Mouse (Mus musculus) lung, embryonic 14.5 days (tissue): Measurements from ENCODE around the gene Fat3. TPM values are rescaled to one million over a fixed set of nuclear protein-coding genes. Genes with fewer than 3 reads are reported as not detected.

ENCODE experiments used
- ATAC-seq: fragments of 200-750 bp; cut with Nextera tagmentation; 2 replicates; pipeline ENCODE4 v1.8.0; 2017; ENCODE audit warnings: mild to moderate bottlenecking, moderate TSS enrichment, moderate library complexity; ENCODE audit not compliant: insufficient read depth
- DNase-seq: peaks from one replicate; pipeline ENCODE4 v3.0.0-alpha.2; 2015
- H3K27ac ChIP-seq: fragments of 300-500 bp; sonication (generic); 2 replicates; pipeline ENCODE4 v1.5.1; 2014; ENCODE audit warnings: low read depth, mild to moderate bottlenecking, moderate library complexity
- H3K27me3 ChIP-seq: fragments of 300-500 bp; sonication (generic); 2 replicates; pipeline ENCODE4 v1.6.1; 2014; ENCODE audit warnings: low read length, control low read depth; ENCODE audit not compliant: insufficient read depth
- H3K36me3 ChIP-seq: fragments of 300-500 bp; sonication (generic); 2 replicates; pipeline ENCODE4 v1.6.1; 2014; ENCODE audit warnings: control low read depth; ENCODE audit not compliant: insufficient read depth
- H3K4me1 ChIP-seq: fragments of 300-500 bp; sonication (generic); 2 replicates; pipeline ENCODE4 v1.6.1; 2014; ENCODE audit warnings: antibody characterized with exemption, control low read depth; ENCODE audit not compliant: insufficient read depth
- H3K4me2 ChIP-seq: fragments of 300-500 bp; sonication (generic); 2 replicates; pipeline ENCODE4 v1.6.1; 2014; ENCODE audit warnings: mild to moderate bottlenecking
- H3K4me3 ChIP-seq: fragments of 300-500 bp; sonication (generic); 2 replicates; pipeline ENCODE4 v1.5.1; 2014; ENCODE audit warnings: low read depth, low read length
- H3K9ac ChIP-seq: fragments of 300-500 bp; sonication (generic); 2 replicates; pipeline ENCODE4 v1.6.1; 2014
- H3K9me3 ChIP-seq: fragments of 300-500 bp; sonication (generic); 2 replicates; pipeline ENCODE4 v1.6.1; 2016; ENCODE audit warnings: low read depth, low read length, control low read depth
- CTCF ChIP-seq: IDR thresholded peaks from 2 replicates; pipeline ENCODE4 v1.5.1; 2016; ENCODE audit warnings: antibody characterized with exemption, low read depth
- WGBS: fragments of 180-500 bp; shearing (Covaris S2); extraction: QIAGEN DNeasy Blood & Tissue Kit; methylation state at CpG from one replicate; pipeline ENCODE4 v1.1.7; 2014; 5-methylcytosine and 5-hydroxymethylcytosine counted together
- polyA plus RNA-seq: library from polyadenylated mRNA; unstranded; fragments of >200 nt; fragmentation: Nextera tagmentation; extraction: Ambion mirVana; gene quantifications from 2 replicates; pipeline ENCODE4 v1.2.1, GENCODE M21; 2014

Gene Fat3
- polyA plus RNA-seq, 1 experiment from 2014 or later = 1.2 TPM

GRCm38 (mm10) chr9:15869456-15869855 lies 631.6 kb downstream of the Fat3 start:
- no peaks in the 10 kb centered on the region for H3K4me1 ChIP-seq
- H3K9me3 ChIP-seq = no peaks in the 10 kb centered on the region
- H3K27me3 ChIP-seq = peaks cover 4% of the 10 kb centered on the region
- ATAC-seq = no peak
- no peak for DNase-seq
- WGBS = 63% methylated on average over 4 of the region's 4 CpGs
- TF ChIP-seq CTCF = no peak
- no peak overlapping the region for H3K4me2 ChIP-seq
- no peak overlapping the region for H3K27ac ChIP-seq
- H3K36me3 ChIP-seq = no peaks in the 10 kb centered on the region
- no peak overlapping the region for H3K4me3 ChIP-seq
- no peak overlapping the region for H3K9ac ChIP-seq

GRCm38 (mm10) chr9:15866280-15867072 lies 634.6 kb downstream of the Fat3 start:
- Histone ChIP-seq H3K4me2 (no peak overlapping the region), H3K4me1 (no peaks in the 10 kb centered on the region), H3K4me3 (no peak overlapping the region), H3K9ac (no peak overlapping the region), H3K36me3 (no peaks in the 10 kb centered on the region), H3K27me3 (no peaks in the 10 kb centered on the region), H3K27ac (no peak overlapping the region), H3K9me3 (no peaks in the 10 kb centered on the region)
- 69% methylated on average over 10 of the region's 10 CpGs for WGBS
- DNase-seq = no peak
- ATAC-seq = no peak
- no peak for TF ChIP-seq CTCF

- no peak overlapping the region for H3K4me3 ChIP-seq
- no peak overlapping the region for H3K9ac ChIP-seq
- ATAC-seq = no peak
- no peaks in the 10 kb centered on the region for H3K4me1 ChIP-seq
- no peak for TF ChIP-seq CTCF
- no peaks in the 10 kb centered on the region for H3K27me3 ChIP-seq
- no peaks in the 10 kb centered on the region for H3K9me3 ChIP-seq
- no peaks in the 10 kb centered on the region for H3K36me3 ChIP-seq
- no peak overlapping the region for H3K4me2 ChIP-seq
- no peak overlapping the region for H3K27ac ChIP-seq
- DNase-seq = no peak
- 65% methylated on average over 5 of the region's 5 CpGs for WGBS
Observed at GRCm38 (mm10) chr9:15861402-15861801, 639.7 kb downstream of the Fat3 start.
